Comparison of ENCODE assay signal across 8 mouse cellular contexts in the genomic region with DNA sequence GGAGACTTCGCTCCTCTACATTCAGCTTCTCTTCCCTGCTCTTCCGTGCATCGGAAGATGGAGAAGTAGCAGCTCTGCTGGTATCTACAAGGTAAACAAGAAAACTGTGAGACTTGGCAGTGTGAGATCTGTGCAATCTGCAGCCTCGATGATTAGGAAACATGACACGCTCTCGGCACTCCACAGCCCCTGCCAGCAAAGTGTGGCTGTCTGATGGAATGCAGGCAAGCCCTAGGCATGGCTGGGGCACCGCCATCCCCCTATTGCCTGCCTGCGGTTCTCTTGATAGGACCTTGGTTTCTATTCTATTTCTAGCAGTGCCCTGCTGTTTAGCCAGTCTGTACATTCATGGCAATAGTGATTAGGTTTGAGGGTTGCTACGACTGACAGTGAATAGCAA. TPM values are rescaled to one million over a fixed set of nuclear protein-coding genes. Genes with fewer than 3 reads are reported as not detected.
A peak's percentile ranks its signal among the peaks of the same experiment; 100 is the strongest.
DNase-seq lines count a peak whose midpoint lies in the region; ATAC-seq lines count a peak whose summit lies in the region.

No protein-coding gene starts in this region.

- peak; percentile 67 for ATAC-seq in megakaryocyte-erythroid progenitor cell, adult 5-6 weeks (replicated peaks; ENCODE audit: low FRiP score, low TSS enrichment, poor library complexity, severe bottlenecking)

- intact Hi-C loops in heart, postnatal 10 days (cut with DNase I): no loop called here

- peak; percentile 49 to 69 for DNase-seq in cerebellum, postnatal 10 days
- no peak for DNase-seq in cerebellum, adult 8-10 months
- peak; percentile 28 for DNase-seq in lung, postnatal 10 days
- DNase-seq in lung, adult 18-20 months: no peak
- DNase-seq in heart, postnatal 10 days: peak; percentile 37 to 38
- DNase-seq in spleen, adult 12 weeks (ENCODE audit: low spot score): no peak
- no peak for DNase-seq in T-cell, adult 2 months (ENCODE audit: low spot score)

RNA-seq across cellular contexts. Expression of a gene that starts 59.7 kb away (rescaled TPM):
- total RNA-seq in heart, postnatal 10 days (2021): 1 to 10 TPM; 5.0 to 6.1 TPM
- 33.6 and 33.9 TPM in 2 replicates for total RNA-seq in megakaryocyte-erythroid progenitor cell, adult 5-6 weeks (2014; fragmentation: Nextera tagmentation)
- 21.4 and 39.7 TPM in 2 replicates for total RNA-seq in megakaryocyte-erythroid progenitor cell, adult 5-6 weeks (2017)

Comparison
In these comparisons a context has a peak if more than half of its experiments do, and no peak if none do; other contexts are left out.
1. DNase-seq: peak in cerebellum, postnatal 10 days (2 of 2), lung, postnatal 10 days (single experiment) and heart, postnatal 10 days (2 of 2); none in cerebellum, adult 8-10 months (single experiment), lung, adult 18-20 months (0 of 2), spleen, adult 12 weeks (single experiment) and T-cell, adult 2 months (single experiment).